Mouse (Mus musculus) CH12.LX (cell line): ENCODE data around the gene Kcnn3. TPM values are rescaled to one million over a fixed set of nuclear protein-coding genes. Genes with fewer than 3 reads are reported as not detected.

Source experiments
- DNase-seq: peaks from one replicate; pipeline ENCODE4 v3.0.0-alpha.2; 2013; ENCODE audit errors: extremely low read depth
- H3K27ac ChIP-seq: 2 replicates; pipeline ENCODE4 v1.5.1; 2012; ENCODE audit warnings: low read depth, mild to moderate bottlenecking, control low read depth, moderate library complexity; ENCODE audit not compliant: insufficient read depth
- H3K27me3 ChIP-seq: replicated peaks from 2 replicates; pipeline ENCODE3; 2012; ENCODE audit warnings: inconsistent platforms
- H3K36me3 ChIP-seq, 2 experiments: replicated peaks in 1 of 2; 2 replicates each; pipeline versions ENCODE3 to v1.6.1; 2012; ENCODE audit warnings: inconsistent platforms in 1 of 2, low read length in 1 of 2, mild to moderate bottlenecking in 1 of 2, mixed read lengths in 1 of 2, moderate library complexity in 1 of 2; ENCODE audit not compliant: control insufficient read depth in 1 of 2, insufficient read depth in 1 of 2
- H3K4me1 ChIP-seq, 2 experiments: 2 replicates each; pipeline ENCODE4 v1.6.1; 2012; ENCODE audit warnings: inconsistent platforms in 1 of 2, moderate library complexity in 1 of 2; ENCODE audit not compliant: insufficient read depth in 2 of 2, control insufficient read depth in 1 of 2
- H3K4me2 ChIP-seq: 2 replicates; pipeline ENCODE4 v1.6.1; 2012; ENCODE audit warnings: low read depth, mild to moderate bottlenecking, control low read depth; ENCODE audit not compliant: poor library complexity, insufficient read depth, severe bottlenecking
- H3K4me3 ChIP-seq, 3 experiments: fragments of 150-350 bp in 1 of 3; sonication (generic) in 1 of 3; replicated peaks in 1 of 3; 2 replicates each; pipeline versions ENCODE3 to v1.5.1; 2011 to 2012; ENCODE audit warnings: low read depth in 2 of 3, low read length in 2 of 3, mild to moderate bottlenecking in 2 of 3, moderate library complexity in 2 of 3, control low read depth in 1 of 3, improper control_type of control experiment in 1 of 3, inconsistent platforms in 1 of 3, mixed read lengths in 1 of 3; ENCODE audit not compliant: poor library complexity in 1 of 3
- H3K79me2 ChIP-seq: replicated peaks from 2 replicates; pipeline ENCODE4 v1.6.1; 2012; ENCODE audit warnings: mild to moderate bottlenecking, moderate library complexity; ENCODE audit not compliant: control insufficient read depth, poor library complexity, insufficient read depth, severe bottlenecking; ENCODE audit errors: extremely low read depth
- H3K9ac ChIP-seq: 2 replicates; pipeline ENCODE4 v1.6.1; 2012; ENCODE audit warnings: low read depth, mild to moderate bottlenecking, control low read depth, moderate library complexity; ENCODE audit not compliant: insufficient read depth
- H3K9me3 ChIP-seq: replicated peaks from 2 replicates; pipeline ENCODE3; 2012; ENCODE audit warnings: low read length, inconsistent platforms, mixed read lengths
- BHLHE40 ChIP-seq: IDR thresholded peaks from 2 replicates; pipeline ENCODE4 v1.6.1; 2011; ENCODE audit warnings: mild to moderate bottlenecking, low read depth, low read length, improper control_type of control experiment
- CHD1 ChIP-seq: IDR thresholded peaks from 2 replicates; pipeline ENCODE4 v1.6.1; 2012; ENCODE audit warnings: low read depth, low read length, improper control_type of control experiment, inconsistent platforms
- ELF1 ChIP-seq: IDR thresholded peaks from 2 replicates; pipeline ENCODE4 v1.6.1; 2014; ENCODE audit warnings: low read depth, mild to moderate bottlenecking, inconsistent platforms, low read length, improper control_type of control experiment
- EP300 ChIP-seq: IDR thresholded peaks from 2 replicates; pipeline ENCODE4 v1.6.1; 2011; ENCODE audit warnings: low read length, improper control_type of control experiment
- JUN ChIP-seq: IDR thresholded peaks from 2 replicates; pipeline ENCODE4 v1.6.1; 2011; ENCODE audit warnings: low read depth, mild to moderate bottlenecking, low read length, improper control_type of control experiment, moderate library complexity; ENCODE audit not compliant: insufficient read depth
- MAFK ChIP-seq: IDR thresholded peaks from 2 replicates; pipeline ENCODE4 v1.6.1; 2011; ENCODE audit warnings: low read length, improper control_type of control experiment; ENCODE audit not compliant: insufficient replicate concordance
- MAX ChIP-seq: IDR thresholded peaks from 2 replicates; pipeline ENCODE4 v1.6.1; 2011; ENCODE audit warnings: low read length, improper control_type of control experiment
- MXI1 ChIP-seq: IDR thresholded peaks from 2 replicates; pipeline ENCODE4 v1.6.1; 2011; ENCODE audit warnings: mild to moderate bottlenecking, low read depth, low read length, improper control_type of control experiment
- POLR2A ChIP-seq: IDR thresholded peaks from 2 replicates; pipeline ENCODE4 v1.6.1; 2011; ENCODE audit warnings: low read depth, mild to moderate bottlenecking, improper control_type of control experiment, low read length
- POLR2AphosphoS2 ChIP-seq: IDR thresholded peaks from 2 replicates; pipeline ENCODE4 v1.6.1; 2011; ENCODE audit warnings: low read depth, low read length, improper control_type of control experiment
- SMC3 ChIP-seq: IDR thresholded peaks from 2 replicates; pipeline ENCODE4 v1.6.1; 2011; ENCODE audit warnings: low read depth, low read length, improper control_type of control experiment
- USF1 ChIP-seq: IDR thresholded peaks from 2 replicates; pipeline ENCODE4 v1.6.1; 2014; ENCODE audit warnings: low read depth, mild to moderate bottlenecking, inconsistent platforms, low read length, improper control_type of control experiment
- USF2 ChIP-seq: conservative IDR thresholded peaks from 2 replicates; pipeline ENCODE4 v1.6.1; 2011; ENCODE audit warnings: low read depth, low read length, improper control_type of control experiment
- ZKSCAN1 ChIP-seq: IDR thresholded peaks from 2 replicates; pipeline ENCODE4 v1.6.1; 2012; ENCODE audit warnings: low read depth, inconsistent platforms, low read length, improper control_type of control experiment, borderline replicate concordance
- ZNF384 ChIP-seq: IDR thresholded peaks from 2 replicates; pipeline ENCODE4 v1.6.1; 2012; ENCODE audit warnings: low read depth, low read length, improper control_type of control experiment, inconsistent platforms
- dilution Hi-C: fragments of 300-500 bp; cut with MboI; formaldehyde crosslinking; loops from 2 replicates; pipeline ENCODE4 v1.14.3; 2020; ENCODE audit warnings: low sequenced_read_pairs; ENCODE audit not compliant: extremely low pct_unique_long_range_greater_than_20kb, extremely low pct_ligation_motif_present
- in situ Hi-C: fragments of 300-500 bp; cut with MboI; formaldehyde crosslinking; loops from 3 replicates; pipeline ENCODE4 v1.14.3; 2019; ENCODE audit warnings: low sequenced_read_pairs, low pct_ligation_motif_present, low pct_unique_long_range_greater_than_20kb, mixed read lengths
- polyA plus RNA-seq: library from polyadenylated mRNA; unstranded; fragments of >175 nt; gene quantifications from 2 replicates; pipeline ENCODE4 v1.2.1, GENCODE M21; 2012; ENCODE audit warnings: low read depth; ENCODE audit not compliant: insufficient read length
- total RNA-seq, 2 experiments: library from RNA; depleted of rRNA; stranded (reverse); fragments of 300-350 nt in 1 of 2; fragments of >200 nt in 1 of 2; gene quantifications; 2 replicates each; pipeline ENCODE4 v1.2.3; 2012 to 2014

Gene Kcnn3
- total and polyA plus RNA-seq, 3 experiments = 0.06 TPM; not detected in 2

DNA sequence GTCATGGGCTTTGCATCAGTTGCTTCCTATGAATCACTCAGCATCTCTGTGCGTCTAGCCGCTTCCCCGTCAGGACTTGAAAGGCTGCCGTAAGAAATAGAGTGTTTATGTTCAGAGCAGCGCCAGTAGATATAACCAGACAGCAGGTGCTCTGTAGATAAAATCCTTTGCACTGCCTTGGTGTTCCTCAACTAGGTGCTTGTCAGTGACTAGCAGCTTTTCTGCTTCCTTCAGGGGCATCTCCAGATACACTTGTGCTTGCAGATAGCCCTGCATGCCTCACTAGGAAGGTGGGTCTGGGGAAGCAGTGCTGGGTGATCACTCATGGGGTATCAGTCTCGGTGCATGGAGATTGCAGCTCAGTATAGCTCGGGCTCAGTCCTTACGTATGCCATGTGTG is 123.4 kb downstream of the Kcnn3 start:
- Histone ChIP-seq H3K9me3 (peaks cover 10% of the 10 kb centered on the region), H3K4me3 (no peak overlapping the region), H3K9ac (no peak overlapping the region), H3K27ac (no peak overlapping the region), H3K4me1 (peaks cover 3 to 10% of the 10 kb centered on the region in 2 experiments; a peak in 2 of 4 replicates), H3K79me2 (no peaks in the 10 kb centered on the region), H3K4me2 (no peak overlapping the region), H3K27me3 (peaks cover 5% of the 10 kb centered on the region), H3K36me3 (no peaks in the 10 kb centered on the region)
- DNase-seq = no peak
- in situ Hi-C loops = no loop called here
- TF ChIP-seq BHLHE40 = no peak
- no peak for TF ChIP-seq POLR2AphosphoS2
- no peak for TF ChIP-seq ZKSCAN1
- no peak for TF ChIP-seq MAFK
- no peak for TF ChIP-seq POLR2A
- TF ChIP-seq CHD1 = no peak
- TF ChIP-seq JUN = no peak
- TF ChIP-seq ELF1 = no peak
- no peak for TF ChIP-seq USF2
- no peak for TF ChIP-seq SMC3
- no peak for TF ChIP-seq MXI1
- TF ChIP-seq USF1 = no peak
- TF ChIP-seq, all 38 proteins: peak for 0
- dilution Hi-C loops = no loop called here

DNA sequence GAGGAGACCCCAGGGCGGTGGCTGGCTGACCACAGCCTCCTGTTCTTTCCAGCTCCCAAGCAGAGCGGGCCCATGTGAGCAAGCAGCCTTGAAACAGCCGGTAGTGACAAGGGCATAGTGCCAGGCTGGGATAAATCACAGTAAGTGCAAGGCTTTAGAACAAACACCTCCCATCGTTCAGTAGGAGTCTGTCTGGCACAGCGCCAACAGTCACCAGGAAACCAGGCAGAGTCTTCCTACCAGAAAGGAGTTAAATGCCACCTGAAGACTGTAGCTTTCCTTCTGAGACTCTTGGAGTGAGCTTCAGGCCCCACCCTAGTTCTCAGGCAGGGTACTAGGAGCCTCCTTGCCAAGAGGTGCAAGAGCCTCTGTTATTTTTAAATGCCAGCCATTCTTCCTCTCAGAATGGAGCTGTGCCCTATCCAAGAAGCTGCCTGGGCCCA is 126.9 kb downstream of the Kcnn3 start:
- dilution Hi-C loops (no loop called here), in situ Hi-C loops (no loop called here)
- Histone ChIP-seq H3K4me2 (no peak overlapping the region), H3K27ac (no peak overlapping the region), H3K79me2 (no peaks in the 10 kb centered on the region), H3K36me3 (no peaks in the 10 kb centered on the region), H3K9ac (no peak overlapping the region), H3K4me1 (peaks cover 5 to 19% of the 10 kb centered on the region in 2 experiments; a peak in 3 of 4 replicates), H3K9me3 (no peaks in the 10 kb centered on the region)
- no peak for TF ChIP-seq EP300
- no peak for TF ChIP-seq MAX
- TF ChIP-seq MAFK = no peak
- no peak for TF ChIP-seq ZNF384
- TF ChIP-seq, all 38 proteins: peak for 0
- Histone ChIP-seq H3K4me3 (no peak overlapping the region), H3K27me3 (peaks cover 5% of the 10 kb centered on the region)
- no peak for DNase-seq
